Mouse (Mus musculus) bone marrow, adult 2 months (tissue): Measurements from ENCODE around the gene Tedc1. TPM values are rescaled to one million over a fixed set of nuclear protein-coding genes. Genes with fewer than 3 reads are reported as not detected.

Experiments used
- H3K27ac ChIP-seq: fragments of 200-500 bp; 2 replicates; pipeline ENCODE4 v1.5.1; 2012; ENCODE audit warnings: low read depth, mild to moderate bottlenecking, control low read depth, inconsistent platforms, low read length; ENCODE audit not compliant: control insufficient read depth, poor library complexity, insufficient read depth
- H3K4me1 ChIP-seq: fragments of 200-500 bp; 2 replicates; pipeline ENCODE4 v1.6.1; 2011; ENCODE audit warnings: low read length; ENCODE audit not compliant: control insufficient read depth, insufficient read depth
- H3K4me3 ChIP-seq: fragments of 200-500 bp; replicated peaks from 2 replicates; pipeline ENCODE3; 2011; ENCODE audit warnings: mild to moderate bottlenecking, low read depth, low read length, control low read depth; ENCODE audit not compliant: control insufficient read depth
- CTCF ChIP-seq: fragments of 200-500 bp; IDR thresholded peaks from 2 replicates; pipeline ENCODE4 v1.5.1; 2011; ENCODE audit warnings: low read length, control low read depth; ENCODE audit not compliant: control insufficient read depth, insufficient read depth
- POLR2A ChIP-seq: fragments of 200-500 bp; IDR thresholded peaks from 2 replicates; pipeline ENCODE4 v1.6.1; 2011; ENCODE audit warnings: low read depth, mild to moderate bottlenecking, control low read depth, low read length, borderline replicate concordance; ENCODE audit not compliant: control insufficient read depth
- WGBS: fragments of 180-500 bp; shearing (Covaris S2); methylation state at CpG from one replicate; pipeline ENCODE4 v1.1.7; 2018; 5-methylcytosine and 5-hydroxymethylcytosine counted together
- polyA plus RNA-seq: library from polyadenylated mRNA; stranded (reverse); fragments of >200 nt; gene quantifications from 2 replicates; pipeline ENCODE4 v1.2.4, GENCODE M21; 2011; ENCODE audit warnings: low replicate concordance; ENCODE audit not compliant: missing spikeins, insufficient read depth, insufficient read length

Gene Tedc1
- polyA plus RNA-seq, 1 experiment: 16.0 TPM

- WGBS: 46% methylated on average over 15 of the region's 15 CpGs
- H3K27ac ChIP-seq: no peak overlapping the region
Measured at GRCm38 (mm10) chr12:113142021-113142975, 13.9 kb upstream of the Tedc1 start.

GRCm38 (mm10) chr12:113143164-113143563, 13.1 kb upstream of the Tedc1 start:
- TF ChIP-seq CTCF: no peak
- TF ChIP-seq POLR2A: no peak
- Histone ChIP-seq H3K4me3 (no peak overlapping the region), H3K4me1 (peaks cover 4% of the 10 kb centered on the region), H3K27ac (no peak overlapping the region)
- 49% methylated on average over 7 of the region's 7 CpGs for WGBS

More at GRCm38 (mm10) chr12:113142021-113142975, 13.9 kb upstream of the Tedc1 start:
- no peak for TF ChIP-seq CTCF
- TF ChIP-seq POLR2A: 0 out of 2 replicates have a peak, but pooled peaks have one; percentile 8
- no peak overlapping the region for H3K4me3 ChIP-seq
- H3K4me1 ChIP-seq: peaks cover 3% of the 10 kb centered on the region

GRCm38 (mm10) chr12:113144001-113144756, 12.0 kb upstream of the Tedc1 start:
- no peak overlapping the region for H3K4me3 ChIP-seq
- peak; percentile 81 for TF ChIP-seq CTCF
- no peak for TF ChIP-seq POLR2A
- 75% methylated on average over 20 of the region's 20 CpGs for WGBS
- H3K27ac ChIP-seq: no peak overlapping the region
- H3K4me1 ChIP-seq: peaks cover 8% of the 10 kb centered on the region

GRCm38 (mm10) chr12:113144886-113145285, 11.3 kb upstream of the Tedc1 start:
- H3K27ac ChIP-seq: no peak overlapping the region
- TF ChIP-seq CTCF: no peak
- TF ChIP-seq POLR2A: no peak
- WGBS: 90% methylated on average over 16 of the region's 16 CpGs
- H3K4me1 ChIP-seq: peaks cover 8% of the 10 kb centered on the region
- H3K4me3 ChIP-seq: no peak overlapping the region

GRCm38 (mm10) chr12:113145591-113145990, 10.6 kb upstream of the Tedc1 start:
- WGBS: 74% methylated on average over 5 of the region's 5 CpGs
- no peak overlapping the region for H3K27ac ChIP-seq
- peaks cover 6% of the 10 kb centered on the region; the same call in 1 of the 2 replicates for H3K4me1 ChIP-seq
- no peak overlapping the region for H3K4me3 ChIP-seq
- no peak for TF ChIP-seq POLR2A
- TF ChIP-seq CTCF: no peak

GRCm38 (mm10) chr12:113146112-113147057, 9.8 kb upstream of the Tedc1 start, which contains the start of gene Crip1:
Gene Crip1, plus strand, starts transcription at chr12:113146316.
- TF ChIP-seq CTCF: peak; percentile 81
- TF ChIP-seq POLR2A: no peak
- Histone ChIP-seq H3K27ac (no peak within 1 kb of the TSS), H3K4me1 (peaks cover 6% of the 10 kb centered on the region; the same call in 1 of the 2 replicates), H3K4me3 (peak within 1 kb of the TSS; percentile 42)
- WGBS: 24% methylated on average over 45 of the region's 45 CpGs

GRCm38 (mm10) chr12:113147481-113147880, 8.7 kb upstream of the Tedc1 start:
- no peak overlapping the region for H3K27ac ChIP-seq
- 80% methylated on average over 8 of the region's 8 CpGs for WGBS
- TF ChIP-seq CTCF (no peak), POLR2A (no peak)
- no peak overlapping the region for H3K4me3 ChIP-seq
- peaks cover 8% of the 10 kb centered on the region; the same call in 1 of the 2 replicates for H3K4me1 ChIP-seq
